Mouse (Mus musculus) forebrain, embryonic 13.5 days (tissue): Measurements from ENCODE around the gene Pard3b. TPM values are rescaled to one million over a fixed set of nuclear protein-coding genes. Genes with fewer than 3 reads are reported as not detected.

Experiments
- ATAC-seq: fragments of 200-750 bp; cut with Nextera tagmentation; 2 replicates; pipeline ENCODE4 v1.8.0; 2017
- H3K27ac ChIP-seq: fragments of 300-500 bp; sonication (generic); 2 replicates; pipeline ENCODE4 v1.5.1; 2015; ENCODE audit warnings: inconsistent platforms, mild to moderate bottlenecking, moderate library complexity
- H3K27me3 ChIP-seq: fragments of 300-500 bp; sonication (generic); 2 replicates; pipeline ENCODE4 v1.6.1; 2015; ENCODE audit warnings: mild to moderate bottlenecking, inconsistent platforms
- H3K36me3 ChIP-seq: fragments of 300-500 bp; sonication (generic); 2 replicates; pipeline ENCODE4 v1.6.1; 2015; ENCODE audit warnings: mild to moderate bottlenecking, inconsistent platforms; ENCODE audit not compliant: poor library complexity, severe bottlenecking
- H3K4me1 ChIP-seq: fragments of 300-500 bp; sonication (generic); 2 replicates; pipeline ENCODE4 v1.6.1; 2015; ENCODE audit warnings: inconsistent platforms
- H3K4me2 ChIP-seq: fragments of 300-500 bp; sonication (generic); 2 replicates; pipeline ENCODE4 v1.6.1; 2015; ENCODE audit warnings: inconsistent platforms, mild to moderate bottlenecking, moderate library complexity
- H3K4me3 ChIP-seq: fragments of 300-500 bp; sonication (generic); 2 replicates; pipeline ENCODE4 v1.5.1; 2015; ENCODE audit warnings: mild to moderate bottlenecking, inconsistent platforms
- H3K9ac ChIP-seq: fragments of 300-500 bp; sonication (generic); 2 replicates; pipeline ENCODE4 v1.6.1; 2015; ENCODE audit warnings: mild to moderate bottlenecking, inconsistent platforms
- H3K9me3 ChIP-seq: fragments of 300-500 bp; sonication (generic); replicated peaks from 2 replicates; pipeline ENCODE4 v1.6.1; 2016; ENCODE audit warnings: inconsistent platforms
- WGBS: fragments of 180-500 bp; shearing (Covaris S2); methylation state at CpG from one replicate; pipeline ENCODE4 v1.1.7; 2015; 5-methylcytosine and 5-hydroxymethylcytosine counted together
- polyA plus RNA-seq: library from polyadenylated mRNA; unstranded; fragments of >200 nt; fragmentation: Nextera tagmentation; extraction: Ambion mirVana; gene quantifications from 2 replicates; pipeline ENCODE4 v1.2.1, GENCODE M21; 2015

Gene Pard3b
- polyA plus RNA-seq, 1 experiment from 2014 or later: 10.5 TPM

DNA sequence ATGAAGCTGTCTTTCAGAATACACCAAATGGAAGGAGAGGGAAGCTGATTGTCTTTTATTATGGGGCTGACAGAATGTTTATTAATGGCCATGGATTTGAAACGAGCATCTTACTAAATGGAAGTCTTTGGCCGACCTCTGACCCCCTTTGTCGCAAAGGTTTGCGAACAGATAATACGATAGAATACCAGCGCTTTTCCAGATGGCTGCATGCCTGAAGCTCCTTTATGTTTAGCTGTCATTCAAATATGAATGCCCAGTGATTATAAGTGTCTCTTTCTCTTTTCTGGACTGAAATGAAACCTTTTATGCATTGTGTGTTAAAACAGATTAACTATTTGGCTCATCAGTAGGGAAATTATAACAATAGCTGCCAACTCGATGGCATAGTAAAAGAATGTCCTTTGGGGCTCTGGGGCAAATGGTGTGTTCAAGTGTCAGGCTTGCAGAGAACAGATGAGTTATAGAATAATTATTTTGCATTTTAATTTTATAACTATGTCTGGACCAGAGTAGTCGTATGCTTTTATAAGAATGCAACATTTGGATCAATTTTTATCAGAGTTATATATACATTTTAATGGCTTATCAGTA, 46.7 kb downstream of the Pard3b start:
- Histone ChIP-seq H3K9ac (no peak overlapping the region), H3K4me1 (peaks cover 9% of the 10 kb centered on the region), H3K9me3 (no peaks in the 10 kb centered on the region), H3K27ac (no peak overlapping the region), H3K27me3 (no peaks in the 10 kb centered on the region), H3K36me3 (no peaks in the 10 kb centered on the region), H3K4me2 (no peak overlapping the region), H3K4me3 (no peak overlapping the region)
- 7% methylated on average over 8 of the region's 8 CpGs for WGBS
- ATAC-seq: peak; percentile 27; the same call in 1 of the 2 replicates

DNA sequence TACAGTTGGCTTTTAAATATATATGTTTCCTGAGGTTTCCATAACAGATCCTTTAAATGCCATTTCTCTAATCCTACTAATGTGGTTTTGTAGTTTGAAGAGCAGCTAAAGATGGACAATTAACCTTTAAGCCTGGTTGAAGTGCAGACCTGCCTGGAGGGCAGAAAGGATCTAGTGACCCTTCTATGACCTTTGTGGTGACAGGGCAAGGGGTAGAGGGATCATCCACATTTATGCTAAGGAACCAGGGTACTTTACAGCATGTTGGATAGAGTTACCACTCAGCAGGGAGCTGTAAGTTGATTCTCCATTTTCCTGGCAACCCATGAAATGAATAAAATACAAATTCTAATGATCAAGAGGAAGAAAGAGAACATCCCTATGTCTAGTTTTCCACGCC, 47.3 kb downstream of the Pard3b start:
- Histone ChIP-seq H3K4me2 (no peak overlapping the region), H3K4me3 (no peak overlapping the region), H3K27me3 (no peaks in the 10 kb centered on the region), H3K27ac (no peak overlapping the region), H3K9ac (no peak overlapping the region), H3K36me3 (no peaks in the 10 kb centered on the region), H3K4me1 (peaks cover 9% of the 10 kb centered on the region), H3K9me3 (no peaks in the 10 kb centered on the region)
- ATAC-seq: no peak
- 47% methylated on average over 1 of the region's 1 CpGs for WGBS

DNA sequence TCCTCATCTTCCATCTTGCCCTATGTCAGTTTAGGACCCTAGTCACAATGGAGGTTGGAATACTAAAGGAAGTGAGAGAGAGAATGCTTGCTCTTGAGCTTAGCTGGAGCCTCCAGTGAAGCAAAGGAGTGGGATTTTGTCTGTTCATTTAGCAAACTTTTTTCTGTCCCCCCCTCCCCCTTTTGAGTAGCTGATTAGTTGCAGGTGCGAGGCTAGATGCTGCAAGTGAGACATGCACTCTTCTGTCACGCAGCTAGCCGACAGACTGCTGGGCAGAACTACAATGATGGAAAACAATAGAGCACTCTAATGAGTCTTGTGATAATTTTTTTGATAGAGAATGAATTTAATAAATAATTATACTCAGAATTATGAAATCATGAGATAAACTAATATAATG, 49.7 kb downstream of the Pard3b start:
- ATAC-seq: no peak
- Histone ChIP-seq H3K4me1 (peaks cover 9% of the 10 kb centered on the region), H3K4me3 (no peak overlapping the region), H3K9me3 (no peaks in the 10 kb centered on the region), H3K27ac (no peak overlapping the region), H3K4me2 (no peak overlapping the region), H3K9ac (no peak overlapping the region), H3K27me3 (no peaks in the 10 kb centered on the region), H3K36me3 (no peaks in the 10 kb centered on the region)
- WGBS: 38% methylated on average over 3 of the region's 3 CpGs

DNA sequence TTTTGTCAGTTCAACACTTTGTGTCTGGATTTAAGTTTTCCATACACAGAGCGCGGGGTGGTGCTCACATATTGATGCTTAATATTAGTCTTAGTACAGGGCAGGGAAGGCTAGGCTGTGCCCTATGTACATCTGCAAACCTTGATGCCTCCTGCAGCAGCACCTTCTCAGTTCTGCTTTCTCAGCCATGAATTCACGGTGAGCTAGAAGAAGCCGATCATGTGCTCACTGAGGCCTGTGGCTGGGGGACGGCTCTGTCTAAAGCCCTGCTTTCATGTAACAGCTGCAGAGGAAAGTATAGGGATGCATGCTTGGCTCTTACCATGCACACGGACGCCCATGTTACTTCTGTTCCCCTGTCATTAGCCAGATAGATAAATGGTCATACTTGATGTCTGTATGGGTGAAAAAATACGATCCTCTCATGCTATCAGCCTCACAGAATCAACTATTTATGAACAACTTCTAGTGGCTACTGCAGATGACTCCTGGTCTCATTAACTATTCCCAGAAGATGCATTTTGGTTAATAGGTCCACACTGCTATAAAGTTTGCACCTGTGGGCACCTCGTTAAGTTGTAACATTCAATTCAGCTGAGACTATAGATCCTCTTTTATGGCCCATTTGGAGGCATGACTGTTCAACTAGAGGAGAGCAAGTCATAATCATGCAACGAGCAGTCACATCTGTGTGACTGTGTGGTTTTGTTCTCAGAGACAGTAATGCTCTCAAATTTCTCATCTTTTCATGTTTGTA, 60.0 kb downstream of the Pard3b start:
- no peak overlapping the region for H3K27ac ChIP-seq
- no peaks in the 10 kb centered on the region for H3K27me3 ChIP-seq
- 77% methylated on average over 10 of the region's 10 CpGs for WGBS
- no peak overlapping the region for H3K9ac ChIP-seq
- H3K4me3 ChIP-seq: no peak overlapping the region
- no peak overlapping the region for H3K4me2 ChIP-seq
- H3K4me1 ChIP-seq: no peaks in the 10 kb centered on the region
- H3K9me3 ChIP-seq: no peaks in the 10 kb centered on the region
- no peaks in the 10 kb centered on the region for H3K36me3 ChIP-seq
- ATAC-seq: no peak

DNA sequence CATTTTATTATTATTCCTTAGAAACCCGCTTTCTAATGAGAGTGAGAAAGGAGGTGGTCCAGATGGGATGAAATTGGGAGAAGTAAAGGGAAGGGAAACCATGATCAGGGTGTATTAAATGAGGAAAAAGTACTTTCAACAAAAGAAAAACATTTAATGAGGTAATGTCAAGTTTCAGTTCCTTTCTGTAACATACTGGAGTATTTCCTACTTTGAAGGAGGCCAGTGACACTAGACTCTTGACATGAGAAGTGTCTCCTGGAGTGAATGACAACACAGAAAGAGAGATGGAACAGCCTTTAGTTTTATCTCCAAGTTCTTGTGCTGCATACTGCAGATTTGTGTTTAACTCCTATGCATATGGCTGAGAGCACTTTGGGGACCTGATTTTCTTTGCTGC, 71.2 kb downstream of the Pard3b start:
- H3K4me3 ChIP-seq: no peak overlapping the region

DNA sequence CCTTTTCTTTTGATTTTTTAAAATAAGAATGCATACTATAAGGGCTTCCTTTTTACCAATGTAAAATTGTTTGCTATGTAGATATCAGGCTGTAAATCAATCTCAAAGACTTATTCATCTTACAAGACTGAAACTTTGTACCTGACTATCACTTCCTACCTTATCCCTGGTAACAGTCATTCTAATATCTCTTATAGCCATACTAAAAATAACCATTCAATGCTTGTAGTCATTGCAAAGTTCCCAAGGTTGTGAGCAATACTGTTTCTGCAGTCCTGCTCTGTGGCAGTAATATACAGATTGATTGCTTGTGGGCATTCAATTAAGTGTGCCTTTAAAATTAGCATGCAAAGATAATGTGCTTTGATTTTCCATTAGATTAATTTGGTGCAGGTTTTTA, 72.9 kb downstream of the Pard3b start:
- ATAC-seq: no peak
- H3K9me3 ChIP-seq: no peaks in the 10 kb centered on the region

More for the DNA sequence above, 71.2 kb downstream of the Pard3b start:
- WGBS: 87% methylated on average over 1 of the region's 1 CpGs
- H3K4me2 ChIP-seq: no peak overlapping the region
- no peak overlapping the region for H3K9ac ChIP-seq
- no peaks in the 10 kb centered on the region for H3K9me3 ChIP-seq
- no peaks in the 10 kb centered on the region for H3K27me3 ChIP-seq
- no peaks in the 10 kb centered on the region; the same call in 1 of the 2 replicates for H3K4me1 ChIP-seq
- H3K36me3 ChIP-seq: no peaks in the 10 kb centered on the region
- no peak overlapping the region for H3K27ac ChIP-seq
- ATAC-seq: no peak

DNA sequence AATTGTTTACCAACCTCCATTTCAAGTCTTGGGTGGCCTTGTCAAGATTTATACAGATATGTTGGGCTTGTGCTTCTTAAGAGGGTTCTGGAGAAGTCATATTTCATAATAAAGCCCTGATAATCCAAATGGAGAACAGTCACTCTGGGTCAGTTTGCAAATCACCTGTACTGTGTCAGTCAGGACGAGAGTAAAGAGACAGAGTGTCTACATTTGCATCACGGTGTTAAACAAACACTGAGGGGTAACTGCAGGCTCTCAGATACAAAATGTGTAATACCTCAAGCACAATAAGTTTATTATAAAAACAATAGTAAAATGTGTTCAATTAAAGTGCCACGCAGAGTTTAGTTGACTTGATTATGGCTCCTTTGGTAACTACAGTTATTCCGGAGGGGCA, 91.0 kb downstream of the Pard3b start:
- Histone ChIP-seq H3K4me1 (no peaks in the 10 kb centered on the region), H3K9ac (no peak overlapping the region), H3K9me3 (peaks cover 7% of the 10 kb centered on the region), H3K27me3 (no peaks in the 10 kb centered on the region), H3K4me2 (no peak overlapping the region), H3K4me3 (no peak overlapping the region), H3K36me3 (no peaks in the 10 kb centered on the region), H3K27ac (no peak overlapping the region)
- WGBS: 49% methylated on average over 4 of the region's 4 CpGs
- no peak for ATAC-seq

More for the DNA sequence above, 72.9 kb downstream of the Pard3b start:
- H3K27ac ChIP-seq: no peak overlapping the region
- no peak overlapping the region for H3K4me3 ChIP-seq
- no peaks in the 10 kb centered on the region for H3K27me3 ChIP-seq
- H3K4me2 ChIP-seq: no peak overlapping the region
- H3K4me1 ChIP-seq: no peaks in the 10 kb centered on the region; the same call in 1 of the 2 replicates
- no peaks in the 10 kb centered on the region for H3K36me3 ChIP-seq
- H3K9ac ChIP-seq: no peak overlapping the region

DNA sequence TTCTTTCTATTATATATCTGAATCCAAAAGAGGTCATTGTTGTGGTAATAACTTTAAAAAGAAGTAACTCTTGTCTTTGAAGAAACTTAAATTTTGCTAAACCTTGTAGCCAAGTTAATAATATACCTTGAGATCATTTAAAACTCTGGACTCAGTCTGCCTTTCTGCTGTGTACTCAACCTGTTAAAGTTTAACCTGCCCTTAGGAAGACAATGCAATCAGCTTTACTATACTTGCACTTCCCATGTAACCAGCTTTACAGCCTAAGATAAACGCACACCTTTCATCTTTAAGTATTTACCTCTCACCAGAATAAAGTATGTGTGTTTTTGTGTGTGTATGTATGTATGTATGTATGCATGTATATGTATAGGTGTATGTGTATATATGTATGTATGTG, 97.9 kb downstream of the Pard3b start:
- no peak overlapping the region for H3K27ac ChIP-seq
- no peaks in the 10 kb centered on the region for H3K9me3 ChIP-seq
- no peak overlapping the region for H3K4me2 ChIP-seq
- H3K9ac ChIP-seq: no peak overlapping the region
- no peak overlapping the region for H3K4me3 ChIP-seq
- no peaks in the 10 kb centered on the region for H3K27me3 ChIP-seq
- H3K36me3 ChIP-seq: no peaks in the 10 kb centered on the region
- no peak for ATAC-seq
- WGBS: 93% methylated on average over 1 of the region's 1 CpGs
- H3K4me1 ChIP-seq: no peaks in the 10 kb centered on the region

DNA sequence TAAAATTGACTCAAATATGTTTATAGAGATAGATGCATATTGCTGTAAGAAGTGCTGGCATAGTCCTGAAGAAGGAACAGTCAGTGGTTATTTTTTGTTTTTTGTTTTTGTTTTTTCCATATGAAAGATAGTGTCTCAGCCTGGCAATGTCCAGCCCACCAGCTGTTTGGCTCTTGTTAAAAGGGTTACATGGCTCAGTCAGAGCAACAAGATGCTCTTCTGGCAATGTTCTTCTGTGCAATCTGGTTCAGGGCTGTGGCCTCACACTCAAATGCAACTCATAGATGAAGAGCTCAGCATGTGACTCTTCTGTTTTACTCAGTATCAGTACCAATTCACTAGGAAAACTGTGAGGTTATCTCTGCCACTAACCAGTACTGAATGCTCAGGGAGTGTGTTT, 104.2 kb downstream of the Pard3b start:
- Histone ChIP-seq H3K4me2 (no peak overlapping the region), H3K9me3 (no peaks in the 10 kb centered on the region), H3K27ac (no peak overlapping the region), H3K27me3 (no peaks in the 10 kb centered on the region), H3K36me3 (no peaks in the 10 kb centered on the region), H3K9ac (no peak overlapping the region), H3K4me3 (no peak overlapping the region), H3K4me1 (no peaks in the 10 kb centered on the region)
- no peak for ATAC-seq

DNA sequence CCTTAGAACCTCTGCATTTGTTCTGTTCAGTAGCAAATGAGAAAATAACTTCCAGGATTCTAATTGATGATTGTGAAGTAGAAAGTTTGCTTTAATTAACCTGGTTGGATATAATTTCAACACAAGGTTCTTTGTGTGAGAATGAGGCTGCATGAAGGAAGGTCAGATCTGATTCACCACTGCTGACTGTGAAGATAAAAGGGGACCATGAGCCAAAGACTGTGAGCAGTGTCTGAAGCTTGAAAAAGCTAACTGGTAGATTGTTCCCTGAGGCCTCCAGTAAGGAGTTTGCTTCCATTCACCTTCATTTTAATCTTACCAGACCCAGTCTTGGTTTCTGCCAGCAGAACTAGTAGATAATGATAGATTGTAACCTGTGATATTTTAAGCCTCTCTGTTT, 108.9 kb downstream of the Pard3b start:
- Histone ChIP-seq H3K4me1 (no peaks in the 10 kb centered on the region), H3K4me2 (no peak overlapping the region), H3K27ac (no peak overlapping the region), H3K4me3 (no peak overlapping the region), H3K9ac (no peak overlapping the region), H3K27me3 (no peaks in the 10 kb centered on the region), H3K9me3 (no peaks in the 10 kb centered on the region), H3K36me3 (no peaks in the 10 kb centered on the region)
- ATAC-seq: no peak

DNA sequence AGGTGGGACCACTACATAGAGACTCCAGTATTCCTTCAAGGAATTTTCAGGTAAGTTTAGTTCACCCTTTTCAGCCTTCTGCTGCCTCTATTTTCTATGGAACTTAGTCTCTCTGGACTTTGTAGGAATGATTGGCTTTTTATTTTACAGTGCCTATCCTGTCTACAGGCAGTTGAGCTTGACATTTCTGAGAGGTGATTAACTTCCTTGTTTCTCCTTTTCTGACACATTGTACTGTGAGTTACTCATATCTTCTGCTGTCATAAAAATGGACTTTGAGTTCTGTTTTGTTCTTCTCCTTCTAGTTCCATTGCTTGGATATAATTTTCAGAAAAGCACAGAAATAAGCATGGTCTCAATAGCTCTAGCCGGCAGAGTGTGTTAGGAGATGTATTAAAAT, 112.4 kb downstream of the Pard3b start:
- Histone ChIP-seq H3K36me3 (no peaks in the 10 kb centered on the region), H3K4me1 (no peaks in the 10 kb centered on the region), H3K4me3 (no peak overlapping the region), H3K27ac (no peak overlapping the region), H3K9ac (no peak overlapping the region), H3K4me2 (no peak overlapping the region), H3K9me3 (no peaks in the 10 kb centered on the region), H3K27me3 (no peaks in the 10 kb centered on the region)
- WGBS: 96% methylated on average over 1 of the region's 1 CpGs
- no peak for ATAC-seq

DNA sequence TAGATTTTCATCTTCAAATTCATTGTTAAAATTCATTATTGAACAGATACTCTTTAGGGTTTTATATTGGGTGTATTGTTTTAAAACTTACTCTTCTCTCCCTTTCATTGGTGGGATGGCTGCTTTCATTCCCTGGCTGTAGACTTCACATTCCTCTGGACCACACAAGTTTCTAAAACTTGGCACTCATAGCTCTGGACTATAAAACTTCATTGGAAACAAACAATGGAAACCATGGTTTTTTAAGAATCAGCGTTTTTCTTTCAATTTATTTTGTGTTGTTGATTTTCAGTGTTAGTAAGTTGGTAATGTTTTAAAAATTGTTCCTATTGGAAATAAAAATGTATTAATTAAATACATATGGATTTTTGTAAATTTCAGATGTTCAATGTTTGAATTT, 118.1 kb downstream of the Pard3b start:
- ATAC-seq: no peak
- Histone ChIP-seq H3K4me3 (no peak overlapping the region), H3K9ac (no peak overlapping the region), H3K9me3 (no peaks in the 10 kb centered on the region), H3K36me3 (no peaks in the 10 kb centered on the region), H3K4me2 (no peak overlapping the region), H3K27me3 (no peaks in the 10 kb centered on the region), H3K4me1 (no peaks in the 10 kb centered on the region), H3K27ac (no peak overlapping the region)
- WGBS: 85% methylated on average over 1 of the region's 1 CpGs

DNA sequence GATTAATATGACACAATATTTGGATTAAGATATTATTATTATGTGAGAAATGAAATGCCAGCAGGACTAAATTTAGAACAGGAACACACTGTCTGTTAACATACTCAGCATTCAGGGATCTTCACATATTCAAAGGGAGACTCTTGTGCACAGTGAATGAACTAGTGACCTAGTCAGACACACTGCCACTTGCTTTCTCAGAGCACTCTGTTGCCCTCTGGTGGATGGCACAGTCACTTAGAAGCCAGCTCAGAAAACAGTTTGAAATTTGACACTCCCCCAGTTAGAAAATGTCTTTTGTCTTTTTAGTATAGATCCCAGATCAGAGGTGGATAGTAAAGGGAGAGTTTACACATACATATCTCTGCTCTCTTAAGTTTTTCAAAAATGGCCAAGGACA, 132.6 kb downstream of the Pard3b start:
- H3K9ac ChIP-seq: no peak overlapping the region
- no peak overlapping the region for H3K27ac ChIP-seq
- H3K4me3 ChIP-seq: no peak overlapping the region
- no peaks in the 10 kb centered on the region for H3K9me3 ChIP-seq
- no peaks in the 10 kb centered on the region for H3K4me1 ChIP-seq
- no peaks in the 10 kb centered on the region for H3K27me3 ChIP-seq
- no peak for ATAC-seq
- no peaks in the 10 kb centered on the region for H3K36me3 ChIP-seq
- H3K4me2 ChIP-seq: no peak overlapping the region
